Mouse (Mus musculus) adrenal gland, postnatal 36 days (tissue): ENCODE measurements around the gene Klf3. TPM values are rescaled to one million over a fixed set of nuclear protein-coding genes. Genes with fewer than 3 reads are reported as not detected.

Experiments
- DNase-seq, 2 experiments: peaks; one replicate each; pipeline ENCODE4 v3.0.0; 2021; ENCODE audit warnings: mixed read lengths in 1 of 2
- long read RNA-seq, 2 experiments: library from polyadenylated mRNA; stranded (forward); transcript quantifications; one replicate each; pipeline ENCODE4 v2.0.0; 2021; ENCODE audit warnings: borderline sequencing depth in 2 of 2
- total RNA-seq, 2 experiments: library from RNA; stranded (reverse); gene quantifications; 2 replicates each; pipeline ENCODE4 v1.2.3; 2021

Klf3 gene
- 10 to 100 TPM; 56.1 to 68.3 TPM for total RNA-seq
- long read RNA-seq, experiment 1, full-length matches to known transcripts: 10 of 24 reads
- long read RNA-seq, experiment 1, partial matches to known transcripts: 1 of 24 reads
- long read RNA-seq, experiment 1, other reads (novel, unspliced or antisense): 13 of 24 reads
- long read RNA-seq, experiment 2, full-length matches to known transcripts: 2 of 4 reads
- long read RNA-seq, experiment 2, partial matches to known transcripts: 1 of 4 reads
- long read RNA-seq, experiment 2, other reads (novel, unspliced or antisense): 1 of 4 reads

DNA sequence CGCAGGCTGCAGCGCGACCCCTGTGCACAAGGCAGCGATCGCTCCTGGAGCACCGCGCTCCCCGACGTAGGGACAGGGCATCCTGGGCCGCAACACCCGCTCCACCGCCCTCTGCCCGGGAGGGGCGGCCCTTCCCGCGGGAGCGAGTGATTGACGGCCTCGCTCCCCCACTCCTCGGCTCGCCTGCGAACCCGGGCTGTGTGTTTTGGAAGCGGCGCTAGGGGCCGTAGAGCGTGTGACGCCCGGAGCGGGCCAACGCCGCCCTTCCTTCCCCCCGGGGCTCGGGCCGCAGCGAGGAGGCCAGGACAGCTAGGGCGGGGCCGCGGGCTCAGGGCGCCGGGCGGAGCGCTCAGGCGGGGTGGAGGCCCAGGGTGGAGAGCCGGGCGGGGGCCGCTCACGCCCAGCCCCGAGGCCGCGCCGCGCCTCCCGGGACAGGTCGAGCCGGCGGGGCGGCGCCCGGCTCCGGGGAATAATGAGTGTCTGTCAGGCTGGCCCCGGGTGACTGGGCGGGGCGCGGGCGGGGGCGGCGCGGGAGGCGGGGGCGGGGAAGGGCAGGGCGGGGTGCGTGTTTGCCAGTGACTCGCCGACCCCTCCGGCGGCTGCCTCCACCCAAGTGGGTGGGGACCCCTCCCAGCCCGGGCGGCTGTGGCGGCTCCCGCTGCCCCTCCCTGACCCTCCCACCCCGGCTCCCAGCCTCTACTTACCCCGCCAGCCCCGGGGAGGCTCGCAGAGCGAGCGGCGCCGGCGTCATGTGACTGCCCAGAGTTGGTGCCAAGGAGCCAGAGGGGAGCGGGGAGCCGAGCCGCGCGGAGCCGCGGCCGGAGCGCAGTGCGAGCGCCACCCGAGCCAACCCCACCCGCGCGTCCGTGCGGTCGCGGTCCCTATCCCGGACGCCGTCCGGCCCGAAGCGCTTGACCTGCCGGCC lies at the start of gene Klf3:
TSS of gene Klf3 (plus strand) at position 594 of the 925 bp plus-strand sequence.
- peak; percentile 98 for DNase-seq

DNA sequence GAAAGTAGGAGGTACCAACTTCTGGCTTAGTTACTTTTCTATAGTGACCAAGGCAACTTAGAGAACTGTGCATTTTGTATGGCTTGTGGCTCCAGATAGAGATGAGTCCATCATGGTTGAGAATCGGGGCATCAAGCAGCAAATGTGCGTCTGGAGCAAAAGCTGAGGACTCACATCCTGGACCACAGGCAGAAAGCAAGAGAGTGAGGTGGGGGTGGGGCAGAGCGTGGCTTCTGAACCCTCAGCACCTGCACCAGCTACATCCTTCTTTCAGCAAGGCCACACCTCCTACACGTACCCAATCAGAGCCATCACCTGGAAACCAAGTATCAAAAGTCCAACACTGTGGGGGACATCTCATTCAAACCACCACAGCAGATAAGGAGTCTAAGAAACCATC lies 40.9 kb upstream of the Klf3 start:
- no peak for DNase-seq

DNA sequence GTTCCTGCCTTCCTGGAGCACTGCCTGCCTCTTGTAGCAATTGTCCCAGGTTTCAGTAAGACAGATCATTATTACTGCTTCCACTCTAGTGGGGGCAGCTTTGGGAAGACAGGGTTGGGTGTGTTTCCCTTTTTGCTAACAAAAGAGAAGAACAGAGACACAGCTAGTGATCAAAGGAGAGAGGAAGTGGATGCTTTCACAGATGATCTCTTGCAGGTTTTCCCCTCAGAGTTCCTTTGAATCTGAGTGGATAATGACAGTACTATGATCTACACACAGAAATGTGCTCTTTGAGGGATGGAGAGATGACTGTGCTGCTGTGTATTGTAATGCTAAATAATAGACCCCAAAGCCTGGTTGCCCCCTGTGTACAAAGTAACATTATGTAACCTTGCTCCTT lies 38.7 kb upstream of the Klf3 start:
- DNase-seq: no peak

DNA sequence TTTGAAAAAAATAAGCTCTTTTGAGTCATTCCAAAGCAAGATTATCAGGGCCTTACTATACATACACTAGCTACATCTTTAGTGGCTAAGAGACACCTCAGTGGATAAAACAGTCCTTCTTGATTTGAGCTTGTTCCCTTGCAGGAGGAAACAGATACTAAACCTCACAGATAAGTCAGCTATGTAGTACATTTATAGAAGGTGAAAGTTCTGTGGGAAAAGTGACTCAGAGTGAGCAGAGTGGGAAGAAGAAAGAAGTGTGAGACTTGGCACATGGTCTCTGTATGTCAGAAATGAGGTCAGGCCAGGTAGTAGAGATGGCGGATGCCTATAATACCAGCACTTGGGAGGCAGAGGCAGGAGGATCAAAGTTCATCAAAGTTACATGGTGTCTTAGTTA lies 37.4 kb upstream of the Klf3 start:
- DNase-seq: no peak

- DNase-seq: no peak
These were observed 36.6 kb upstream of the Klf3 start for GRCm38 (mm10) chr5:64766626-64767025.

DNA sequence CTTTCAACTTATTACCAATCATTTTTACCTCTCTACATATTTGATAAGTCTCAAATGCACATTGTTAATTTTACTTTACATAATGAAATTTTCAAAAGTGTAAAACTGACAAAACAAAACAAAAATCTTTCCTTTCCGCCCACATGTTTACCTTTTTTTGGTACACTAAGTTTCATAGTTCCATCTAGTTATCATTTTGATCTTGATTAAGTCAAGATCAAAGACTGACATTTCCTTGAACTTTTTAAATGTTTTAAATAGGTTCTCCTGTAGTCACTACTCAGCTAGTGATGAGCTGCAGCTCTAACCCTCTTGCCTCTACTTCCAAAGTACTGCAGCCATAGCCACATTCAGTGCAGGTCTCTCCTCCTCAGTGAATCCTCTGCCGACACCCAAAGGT lies 31.6 kb upstream of the Klf3 start:
- no peak for DNase-seq

DNA sequence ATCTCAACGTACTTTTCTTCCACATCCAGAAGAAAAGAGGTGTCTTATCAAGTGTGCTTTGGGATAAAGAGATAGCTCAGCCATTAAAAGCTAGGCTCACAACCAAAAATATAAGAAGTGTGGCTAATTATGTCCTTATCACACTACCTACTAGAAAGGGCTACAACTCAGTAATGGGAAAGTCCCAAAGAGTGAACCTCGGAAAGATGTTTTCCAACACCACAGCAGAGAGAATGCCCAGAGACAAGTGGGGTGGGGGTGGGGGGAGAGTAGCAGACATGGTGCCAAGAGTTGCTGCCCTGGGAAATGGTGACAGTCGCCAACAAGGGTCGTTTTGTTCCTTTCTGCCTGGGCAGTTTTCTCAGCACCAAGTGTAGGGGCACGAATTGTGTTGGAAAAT lies 25.0 kb upstream of the Klf3 start:
- no peak for DNase-seq

- no peak for DNase-seq
These were observed 23.9 kb upstream of the Klf3 start for GRCm38 (mm10) chr5:64779285-64779684.

DNA sequence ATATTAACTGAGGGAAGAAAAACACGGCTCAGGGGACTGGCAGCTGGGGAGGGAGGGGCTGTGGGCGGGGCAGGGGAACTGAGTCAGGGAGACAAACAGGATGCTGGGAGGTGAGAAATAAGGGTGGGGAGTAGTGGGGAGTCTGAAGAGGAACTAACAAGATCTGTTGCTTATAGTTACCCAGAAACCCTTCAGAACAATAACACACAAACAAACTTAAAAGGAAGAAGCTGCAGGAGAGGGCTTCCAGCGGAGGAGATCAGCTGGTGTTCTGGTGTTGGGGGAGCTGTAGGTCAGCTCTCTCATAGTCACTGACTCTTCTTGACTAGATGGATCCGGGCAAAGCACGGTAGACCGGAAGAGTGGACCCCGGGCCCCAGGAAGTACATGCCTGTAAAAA lies 22.4 kb upstream of the Klf3 start:
- no peak for DNase-seq

GRCm38 (mm10) chr5:64788175-64788574 lies 15.0 kb upstream of the Klf3 start:
- DNase-seq: no peak

GRCm38 (mm10) chr5:64798209-64798608 lies 5.0 kb upstream of the Klf3 start:
- no peak for DNase-seq

DNA sequence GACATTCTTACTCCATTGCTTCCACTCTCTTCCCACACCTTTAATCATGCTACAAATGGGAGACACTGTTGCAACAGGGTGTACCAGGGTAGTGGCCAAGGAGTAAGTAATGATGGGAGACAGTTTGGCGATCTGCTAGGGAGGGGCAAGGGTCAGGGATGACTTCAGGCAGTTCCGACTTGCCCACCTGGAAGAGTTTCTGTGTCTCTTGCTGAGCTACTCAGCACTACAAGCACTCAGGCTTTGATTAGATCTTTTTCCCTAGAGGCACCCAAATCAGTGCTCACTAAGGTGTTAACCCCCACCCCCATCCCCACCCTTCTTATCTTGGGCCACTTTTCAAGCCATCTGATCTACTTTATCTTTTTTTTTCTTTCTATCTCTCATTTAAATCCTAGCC lies 1.6 kb upstream of the Klf3 start:
- DNase-seq: no peak

DNA sequence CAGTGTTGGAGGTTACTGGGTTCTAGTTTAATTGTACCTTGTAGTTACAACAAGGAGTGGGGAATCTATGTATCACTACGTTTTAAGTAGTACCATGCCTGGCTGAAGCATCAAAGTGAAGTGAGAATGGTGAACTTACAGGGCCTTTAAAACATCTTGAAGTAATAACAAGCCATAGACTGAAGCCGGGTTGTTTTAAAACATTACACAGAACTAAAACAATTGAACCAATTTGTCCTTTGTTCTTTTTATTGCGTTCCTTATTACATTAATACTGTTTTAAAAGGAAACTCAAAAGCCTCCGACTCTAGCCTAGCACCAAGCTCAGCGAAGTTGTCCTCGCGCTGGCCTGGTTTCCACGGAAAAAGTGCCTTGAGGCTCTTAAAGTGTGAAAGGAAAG lies 1.0 kb upstream of the Klf3 start:
- no peak for DNase-seq

DNA sequence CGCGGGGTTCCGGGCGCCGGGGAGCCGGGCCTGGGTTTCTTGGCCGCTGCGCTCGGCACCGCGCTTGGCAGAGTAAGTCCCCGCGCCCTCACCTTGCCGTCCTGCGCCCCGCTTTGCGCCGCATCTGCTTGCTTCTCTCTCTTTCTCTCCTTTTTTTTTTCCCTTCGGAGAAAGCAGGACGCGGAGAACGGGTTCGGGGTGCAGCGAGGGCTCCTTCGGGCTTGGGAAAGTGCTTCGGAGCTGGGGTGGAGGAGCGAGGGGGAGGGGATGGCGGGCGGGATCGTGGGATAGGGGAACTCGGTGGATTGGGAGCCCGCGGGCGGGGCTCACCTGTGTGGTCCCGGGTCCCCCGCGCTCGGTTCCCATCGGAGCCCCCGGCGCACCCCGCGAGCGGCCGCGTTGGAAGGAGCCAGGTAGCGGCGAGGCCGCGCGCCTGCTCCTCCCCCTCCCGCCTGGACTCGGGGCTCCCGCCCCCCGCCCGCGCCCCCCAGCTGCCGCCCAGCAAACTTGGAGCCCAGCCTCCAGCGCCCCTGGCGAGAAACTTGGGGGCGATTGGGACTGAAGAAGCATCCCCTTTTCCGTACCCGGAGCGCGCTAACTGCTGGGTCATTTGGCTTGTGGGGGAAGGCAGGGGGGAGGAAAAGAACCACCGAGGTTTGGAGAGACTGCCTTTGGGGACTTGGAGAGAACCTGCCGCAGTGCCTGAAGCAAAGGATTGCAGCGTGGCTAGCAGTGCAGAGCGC lies 703 bp downstream of the Klf3 start:
- peak; percentile 50 to 68 for DNase-seq

DNA sequence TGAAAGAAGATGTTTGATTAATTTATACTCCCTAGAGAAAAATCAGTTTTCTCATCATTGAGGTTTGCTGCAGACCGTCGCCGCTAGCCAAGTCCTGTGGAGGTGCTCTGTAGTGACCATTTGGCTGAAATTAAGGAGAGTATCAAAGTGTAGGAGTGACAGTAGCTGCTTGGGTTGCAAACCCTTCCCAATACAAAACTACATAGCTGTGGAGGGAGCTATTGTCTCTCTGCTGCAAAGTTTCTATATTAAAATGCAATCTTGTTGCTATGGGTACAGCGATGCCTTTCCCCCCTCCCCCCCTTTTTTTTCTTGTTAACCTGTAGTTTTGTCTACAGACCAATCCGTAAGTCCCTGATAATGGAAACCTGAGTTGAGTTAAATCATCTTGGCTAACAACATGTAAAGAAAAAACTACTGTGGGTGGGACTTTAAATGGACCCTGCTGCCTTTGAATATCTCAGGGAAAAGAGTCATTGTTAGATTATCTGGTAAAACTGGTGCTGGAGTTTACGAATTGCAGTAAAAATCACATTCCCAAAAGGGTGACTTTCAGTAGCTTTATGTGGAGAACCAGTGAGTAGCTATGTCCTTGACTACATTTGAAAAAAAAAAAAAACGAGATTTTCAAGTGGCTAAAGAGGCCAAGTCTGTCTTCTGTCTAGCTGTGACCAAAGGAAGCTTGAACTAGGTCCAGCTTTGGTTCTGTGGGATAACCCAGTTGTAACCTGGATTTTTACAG lies 2.1 kb downstream of the Klf3 start:
- DNase-seq: no peak

GRCm38 (mm10) chr5:64805873-64806505 lies 2.8 kb downstream of the Klf3 start:
- DNase-seq: peak; percentile 83 to 85

- no peak for DNase-seq
These were observed 3.4 kb downstream of the Klf3 start for GRCm38 (mm10) chr5:64806600-64806999.

GRCm38 (mm10) chr5:64807159-64807558 lies 4.0 kb downstream of the Klf3 start:
- no peak for DNase-seq

GRCm38 (mm10) chr5:64807603-64808002 lies 4.4 kb downstream of the Klf3 start:
- DNase-seq: no peak

DNA sequence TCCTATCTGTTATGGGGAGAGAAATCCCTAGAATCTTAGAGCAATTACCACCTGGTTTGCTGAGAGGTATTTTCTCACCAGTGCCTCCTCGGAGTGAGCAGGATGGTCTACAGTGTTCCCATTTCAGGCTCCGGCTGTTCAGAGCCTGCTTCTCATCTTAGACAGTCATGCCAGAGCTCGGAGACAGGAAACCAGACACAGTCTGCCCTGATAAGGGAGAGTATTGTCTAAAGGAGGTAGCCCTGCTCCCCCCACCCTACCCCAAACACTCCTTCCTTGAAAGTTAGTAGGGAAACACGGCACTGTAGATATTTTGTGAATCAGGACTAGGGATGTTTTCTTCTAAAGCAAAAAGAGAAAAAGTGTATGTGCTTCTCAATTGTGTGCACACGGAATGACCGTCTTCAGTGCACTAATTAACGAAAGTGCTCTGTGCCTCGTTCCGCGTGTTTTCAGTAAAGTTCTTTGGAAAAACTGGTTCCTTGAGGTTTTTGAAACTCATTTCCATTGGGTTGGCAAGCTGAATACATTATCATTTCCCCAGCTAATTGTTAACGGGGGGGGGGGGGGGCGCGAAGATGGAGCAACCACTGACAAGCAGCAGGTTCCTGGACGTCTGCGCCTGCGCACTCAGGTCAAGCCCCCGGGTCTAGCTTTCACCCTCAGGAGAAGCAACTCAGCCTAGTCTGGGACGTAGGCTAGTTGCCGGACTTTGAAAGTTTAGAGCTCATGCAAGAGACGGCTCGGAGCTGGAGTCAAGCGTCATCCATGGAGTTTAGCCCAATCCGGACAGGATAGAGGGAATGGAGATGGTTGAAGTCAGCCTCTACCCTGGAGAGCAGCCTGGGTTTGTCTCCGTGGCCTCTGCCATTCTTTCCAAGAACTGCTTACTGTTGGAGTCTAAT lies 5.2 kb downstream of the Klf3 start:
- no peak for DNase-seq
